Mouse (Mus musculus): ENCODE results near the gene 2810408A11Rik. TPM values are rescaled to one million over a fixed set of nuclear protein-coding genes. Genes with fewer than 3 reads are reported as not detected.
"Not testable (repeated sequence)": the region's sequence is repeated elsewhere in the genome, so short reads cannot be mapped to it uniquely, and the experiment has no call there.

Gene 2810408A11Rik
- polyA plus RNA-seq, 1 experiment = 8.5 TPM

GRCm38 (mm10) chr11:69917379-69917948 lies 16.7 kb upstream of the 2810408A11Rik start:
- TF ChIP-seq POLR2A (IDR thresholded peaks at IDR 0.05; ENCODE audit: borderline replicate concordance, extremely low read depth, insufficient read depth, insufficient read length, poor library complexity, severe bottlenecking) = no peak
- no peak for DNase-seq (ENCODE audit: low read depth)

DNA sequence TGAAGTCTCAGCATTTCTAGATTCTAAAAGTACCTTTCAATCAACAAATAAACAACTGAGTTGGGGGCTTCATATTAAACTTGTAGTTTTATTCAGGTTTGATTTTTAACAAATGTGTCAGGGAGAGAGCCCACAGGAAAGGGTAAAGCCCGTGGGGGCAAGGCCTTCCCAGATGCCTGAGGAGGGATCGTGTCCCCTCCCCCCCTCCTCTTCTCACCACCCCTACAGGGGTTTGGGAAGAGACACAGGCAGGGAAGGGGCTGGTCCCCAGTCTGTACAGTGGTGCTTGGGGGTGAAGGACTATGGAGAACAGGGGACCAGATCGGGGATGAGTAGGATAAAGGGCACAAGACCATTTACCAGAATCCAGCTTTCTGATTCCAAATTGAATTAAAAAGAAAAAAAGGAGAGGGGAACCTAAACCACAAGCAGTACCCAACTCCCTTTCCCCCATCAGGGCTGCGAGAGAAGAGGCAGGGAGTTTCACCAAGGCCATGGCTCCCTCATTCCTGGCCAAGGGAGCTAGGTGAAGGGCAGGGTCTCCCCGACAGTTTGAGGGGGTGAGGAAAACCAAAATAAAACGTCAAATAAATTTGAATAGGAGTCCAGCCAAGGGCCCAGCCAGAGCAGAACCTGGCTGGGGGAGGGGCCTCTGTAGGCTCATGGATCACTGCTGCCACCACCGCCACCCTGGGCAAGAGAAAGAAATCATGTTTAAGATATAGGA lies 16.0 kb upstream of the 2810408A11Rik start:
- DNase-seq (ENCODE audit: low read depth) = not testable (repeated sequence)

GRCm38 (mm10) chr11:69915667-69916627 lies 15.2 kb upstream of the 2810408A11Rik start:
- no peak for DNase-seq (ENCODE audit: low read depth)
- TF ChIP-seq POLR2A (IDR thresholded peaks at IDR 0.05; ENCODE audit: borderline replicate concordance, extremely low read depth, insufficient read depth, insufficient read length, poor library complexity, severe bottlenecking) (no peak), CTCF (IDR thresholded peaks at IDR 0.05; ENCODE audit: borderline replicate concordance, extremely low read depth, insufficient read depth, insufficient read length) (no peak)

GRCm38 (mm10) chr11:69914917-69915430 lies 14.2 kb upstream of the 2810408A11Rik start:
- DNase-seq (ENCODE audit: low read depth) = no peak
- TF ChIP-seq CTCF (IDR thresholded peaks at IDR 0.05; ENCODE audit: borderline replicate concordance, extremely low read depth, insufficient read depth, insufficient read length) (no peak), POLR2A (IDR thresholded peaks at IDR 0.05; ENCODE audit: borderline replicate concordance, extremely low read depth, insufficient read depth, insufficient read length, poor library complexity, severe bottlenecking) (no peak)

DNA sequence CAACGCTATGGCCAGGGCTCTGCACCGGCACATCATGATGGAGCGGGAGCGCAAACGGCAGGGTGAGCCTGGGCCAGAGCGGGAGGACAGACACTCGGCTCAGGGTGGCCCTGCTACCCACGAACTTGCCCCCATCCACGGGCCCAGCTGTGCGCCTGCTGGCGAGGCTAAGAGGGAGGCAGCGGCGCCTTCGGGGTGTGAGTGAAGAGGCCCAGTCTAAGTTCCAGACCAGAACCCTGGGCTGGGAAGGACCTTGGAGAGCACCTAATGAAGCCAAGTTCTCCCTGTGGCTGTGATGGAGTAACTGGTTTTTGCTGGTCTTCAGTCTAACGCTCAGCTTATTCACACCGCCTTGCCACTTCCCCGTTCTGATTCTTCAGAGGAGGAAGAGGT lies 13.6 kb upstream of the 2810408A11Rik start:
- no peak for DNase-seq (ENCODE audit: low read depth)
- TF ChIP-seq POLR2A (IDR thresholded peaks at IDR 0.05; ENCODE audit: borderline replicate concordance, extremely low read depth, insufficient read depth, insufficient read length, poor library complexity, severe bottlenecking) (no peak), CTCF (IDR thresholded peaks at IDR 0.05; ENCODE audit: borderline replicate concordance, extremely low read depth, insufficient read depth, insufficient read length) (no peak)

DNA sequence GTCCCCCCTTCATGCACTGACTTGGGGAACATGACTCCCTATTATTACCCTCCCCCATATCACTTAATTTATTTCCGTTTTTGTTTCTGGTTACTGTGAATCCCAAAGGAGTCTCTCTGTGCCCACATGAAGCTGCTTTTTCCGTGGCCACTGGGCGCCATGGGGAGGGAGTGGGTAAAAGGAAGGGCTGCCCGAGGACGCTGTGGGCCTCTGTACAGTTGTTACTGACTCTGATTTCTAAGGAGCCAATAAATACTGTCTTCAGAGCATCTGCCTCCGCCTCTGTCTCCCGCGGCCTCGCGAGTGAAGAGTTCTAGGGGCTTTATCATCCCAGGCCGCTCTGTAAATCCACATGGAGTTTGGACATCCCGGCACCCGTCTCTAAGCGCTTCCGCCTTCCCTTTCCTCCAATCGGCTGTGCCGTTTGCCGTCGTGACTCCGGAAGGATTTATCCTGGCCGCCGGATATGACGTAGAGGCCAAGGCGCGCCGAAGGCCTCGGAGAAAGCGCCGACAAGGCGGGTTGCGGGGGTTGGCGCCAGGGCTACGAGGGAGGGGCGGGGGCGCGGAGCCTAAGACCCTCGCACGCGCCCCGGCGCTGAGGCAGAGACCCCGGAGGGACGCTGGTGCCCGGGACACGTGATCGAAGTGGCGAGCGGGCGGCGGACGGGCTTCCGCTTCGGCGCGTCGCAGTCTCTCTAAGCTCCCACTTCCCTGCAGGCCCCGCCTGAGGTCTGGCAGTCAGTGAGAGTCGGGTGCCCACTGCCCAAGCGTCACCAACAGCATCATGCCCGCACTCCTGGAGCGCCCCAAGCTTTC lies 13.0 kb upstream of the 2810408A11Rik start, which contains the start of gene Gps2:
Gene Gps2, plus strand, starts transcription at position 335 of the 818 bp plus-strand sequence.
- peak; percentile 99 for DNase-seq (ENCODE audit: low read depth)
- TF ChIP-seq POLR2A (IDR thresholded peaks at IDR 0.05; ENCODE audit: borderline replicate concordance, extremely low read depth, insufficient read depth, insufficient read length, poor library complexity, severe bottlenecking) (peak; percentile 49; the same call in 1 of the 2 replicates), CTCF (IDR thresholded peaks at IDR 0.05; ENCODE audit: borderline replicate concordance, extremely low read depth, insufficient read depth, insufficient read length) (no peak)

DNA sequence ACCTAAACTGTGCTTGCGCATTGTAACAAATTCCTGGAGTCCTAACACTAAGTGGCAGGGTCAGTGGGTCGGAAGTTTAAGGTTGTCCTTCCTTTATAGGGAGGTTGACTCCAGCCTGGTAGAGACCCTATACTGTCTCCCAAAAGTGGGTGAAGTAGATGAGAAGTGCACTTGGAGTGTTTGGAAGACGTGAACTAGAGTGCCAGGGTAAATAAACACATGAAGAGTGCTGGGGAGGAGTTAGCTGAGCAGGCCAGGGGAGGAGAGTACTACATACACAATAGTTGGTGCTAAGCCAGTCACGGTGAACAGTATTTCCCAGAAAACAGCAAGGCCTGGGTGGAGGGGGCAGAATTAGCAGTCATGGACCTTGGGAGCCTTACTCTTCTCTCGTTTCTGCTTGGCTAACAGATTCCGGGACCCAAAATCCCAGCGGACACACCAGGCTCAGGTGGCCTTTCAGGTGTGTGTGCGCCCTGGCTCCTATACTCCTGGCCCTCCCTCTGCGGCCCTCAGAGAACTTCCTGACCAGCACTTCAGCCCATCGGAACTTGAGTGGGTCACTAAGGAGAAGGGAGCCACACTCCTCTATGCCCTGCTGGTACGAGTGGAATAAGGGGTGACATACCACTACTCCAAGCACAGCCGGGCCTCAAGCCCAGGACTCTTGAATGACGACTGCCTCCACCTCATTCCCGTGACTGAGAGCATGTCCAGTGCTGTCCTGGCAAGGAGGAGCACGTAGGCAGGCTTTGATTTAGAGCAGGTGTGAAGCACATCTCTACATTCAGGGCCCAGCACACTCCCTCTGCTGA lies 12.1 kb upstream of the 2810408A11Rik start:
- DNase-seq (ENCODE audit: low read depth) = no peak
- TF ChIP-seq POLR2A (IDR thresholded peaks at IDR 0.05; ENCODE audit: borderline replicate concordance, extremely low read depth, insufficient read depth, insufficient read length, poor library complexity, severe bottlenecking) (no peak), CTCF (IDR thresholded peaks at IDR 0.05; ENCODE audit: borderline replicate concordance, extremely low read depth, insufficient read depth, insufficient read length) (no peak)

DNA sequence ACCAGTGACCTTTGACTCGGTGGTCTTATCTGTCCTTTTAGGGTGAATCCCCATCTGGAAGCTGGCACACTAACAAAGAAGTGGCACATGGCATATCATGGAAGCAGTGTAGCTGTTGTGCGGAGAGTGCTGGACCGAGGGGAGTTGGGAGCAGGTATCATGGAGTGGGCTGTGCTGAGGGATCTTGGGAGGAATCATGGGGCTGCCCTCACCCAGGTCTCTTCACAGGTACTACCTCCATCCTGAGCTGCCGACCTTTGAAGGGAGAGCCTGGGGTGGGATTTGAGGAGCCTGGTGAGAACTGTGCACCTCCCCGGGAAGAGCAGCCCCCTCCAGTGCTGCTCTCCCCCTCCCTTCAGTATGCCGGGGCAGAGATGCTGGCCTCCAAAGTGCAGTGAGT lies 10.9 kb upstream of the 2810408A11Rik start:
- no peak for DNase-seq (ENCODE audit: low read depth)
- TF ChIP-seq CTCF (IDR thresholded peaks at IDR 0.05; ENCODE audit: borderline replicate concordance, extremely low read depth, insufficient read depth, insufficient read length) = no peak

GRCm38 (mm10) chr11:69910781-69911560 lies 10.2 kb upstream of the 2810408A11Rik start:
- TF ChIP-seq CTCF (IDR thresholded peaks at IDR 0.05; ENCODE audit: borderline replicate concordance, extremely low read depth, insufficient read depth, insufficient read length) (no peak), POLR2A (IDR thresholded peaks at IDR 0.05; ENCODE audit: borderline replicate concordance, extremely low read depth, insufficient read depth, insufficient read length, poor library complexity, severe bottlenecking) (no peak)
- DNase-seq (ENCODE audit: low read depth) = no peak

GRCm38 (mm10) chr11:69910177-69910576 lies 9.4 kb upstream of the 2810408A11Rik start:
- DNase-seq (ENCODE audit: low read depth) = no peak
- no peak for TF ChIP-seq CTCF (IDR thresholded peaks at IDR 0.05; ENCODE audit: borderline replicate concordance, extremely low read depth, insufficient read depth, insufficient read length)
- no peak for TF ChIP-seq POLR2A (IDR thresholded peaks at IDR 0.05; ENCODE audit: borderline replicate concordance, extremely low read depth, insufficient read depth, insufficient read length, poor library complexity, severe bottlenecking)
